Mouse (Mus musculus) midbrain, embryonic 15.5 days (tissue): ENCODE measurements at regions not wholly inside any gene's neighbourhood (a gene's known extent, or its start where the extent isn't known, plus 50 kb on each side); places are given as distances from the start of the nearest gene placed in this dataset.

Experiments used
- ATAC-seq: fragments of 200-750 bp; cut with Nextera tagmentation; replicated peaks from 2 replicates; pipeline ENCODE4 v1.8.0; 2017; ENCODE audit warnings: moderate TSS enrichment
- H3K27ac ChIP-seq: fragments of 300-500 bp; sonication (generic); 2 replicates; pipeline ENCODE4 v1.5.1; 2015; ENCODE audit warnings: mild to moderate bottlenecking, inconsistent platforms
- H3K27me3 ChIP-seq: fragments of 300-500 bp; sonication (generic); replicated peaks from 2 replicates; pipeline ENCODE4 v1.6.1; 2015; ENCODE audit warnings: inconsistent platforms
- H3K36me3 ChIP-seq: fragments of 300-500 bp; sonication (generic); replicated peaks from 2 replicates; pipeline ENCODE4 v1.6.1; 2015; ENCODE audit warnings: inconsistent platforms
- H3K4me1 ChIP-seq: fragments of 300-500 bp; sonication (generic); 2 replicates; pipeline ENCODE4 v1.6.1; 2015; ENCODE audit warnings: inconsistent platforms
- H3K4me2 ChIP-seq: fragments of 300-500 bp; sonication (generic); 2 replicates; pipeline ENCODE4 v1.6.1; 2015; ENCODE audit warnings: inconsistent platforms, mild to moderate bottlenecking, moderate library complexity
- H3K4me3 ChIP-seq: fragments of 300-500 bp; sonication (generic); 2 replicates; pipeline ENCODE4 v1.5.1; 2015; ENCODE audit warnings: mild to moderate bottlenecking, inconsistent platforms
- H3K9ac ChIP-seq: fragments of 300-500 bp; sonication (generic); 2 replicates; pipeline ENCODE4 v1.6.1; 2015; ENCODE audit warnings: mild to moderate bottlenecking, inconsistent platforms
- H3K9me3 ChIP-seq: fragments of 300-500 bp; sonication (generic); 2 replicates; pipeline ENCODE4 v1.6.1; 2016; ENCODE audit warnings: inconsistent platforms
- WGBS: fragments of 180-500 bp; shearing (Covaris S2); methylation state at CpG from one replicate; pipeline ENCODE4 v1.1.7; 2015; ENCODE audit warnings: mixed read lengths; 5-methylcytosine and 5-hydroxymethylcytosine counted together

- H3K4me1 ChIP-seq: no peaks in the 10 kb centered on the region
- H3K36me3 ChIP-seq: no peaks in the 10 kb centered on the region
- WGBS: 75% methylated on average over 13 of the region's 13 CpGs
- no peak overlapping the region for H3K4me2 ChIP-seq
- H3K4me3 ChIP-seq: no peak overlapping the region
- H3K27me3 ChIP-seq: no peaks in the 10 kb centered on the region
- H3K9me3 ChIP-seq: no peaks in the 10 kb centered on the region
- no peak overlapping the region for H3K27ac ChIP-seq
- no peak overlapping the region for H3K9ac ChIP-seq
- ATAC-seq: no peak
Measured at GRCm38 (mm10) chr17:84129204-84129603, 58.5 kb downstream of the Zfp36l2 start.

GRCm38 (mm10) chr17:84128262-84128661, 59.5 kb downstream of the Zfp36l2 start:
- Histone ChIP-seq H3K4me3 (no peak overlapping the region), H3K9me3 (no peaks in the 10 kb centered on the region), H3K4me1 (no peaks in the 10 kb centered on the region), H3K36me3 (no peaks in the 10 kb centered on the region), H3K27me3 (no peaks in the 10 kb centered on the region), H3K9ac (no peak overlapping the region), H3K27ac (no peak overlapping the region), H3K4me2 (no peak overlapping the region)
- WGBS: 83% methylated on average over 5 of the region's 5 CpGs
- ATAC-seq: no peak

- Histone ChIP-seq H3K27ac (no peak overlapping the region), H3K9ac (no peak overlapping the region), H3K27me3 (no peaks in the 10 kb centered on the region), H3K9me3 (no peaks in the 10 kb centered on the region), H3K4me2 (no peak overlapping the region), H3K36me3 (no peaks in the 10 kb centered on the region), H3K4me3 (no peak overlapping the region), H3K4me1 (no peaks in the 10 kb centered on the region)
- WGBS: 79% methylated on average over 5 of the region's 5 CpGs
- no peak for ATAC-seq
Measured at GRCm38 (mm10) chr17:84126168-84126567, 61.6 kb downstream of the Zfp36l2 start.

- H3K27me3 ChIP-seq: no peaks in the 10 kb centered on the region
- no peak overlapping the region for H3K4me2 ChIP-seq
- no peak overlapping the region for H3K27ac ChIP-seq
- H3K9ac ChIP-seq: no peak overlapping the region
- H3K9me3 ChIP-seq: no peaks in the 10 kb centered on the region
- ATAC-seq: no peak
- H3K4me1 ChIP-seq: no peaks in the 10 kb centered on the region
- no peak overlapping the region for H3K4me3 ChIP-seq
- H3K36me3 ChIP-seq: no peaks in the 10 kb centered on the region
- WGBS: 89% methylated on average over 2 of the region's 2 CpGs
Measured at GRCm38 (mm10) chr17:84123161-84123560, 64.6 kb downstream of the Zfp36l2 start.

GRCm38 (mm10) chr17:84122486-84123131, 65.1 kb downstream of the Zfp36l2 start:
- Histone ChIP-seq H3K27me3 (no peaks in the 10 kb centered on the region), H3K9ac (no peak overlapping the region), H3K4me3 (no peak overlapping the region), H3K4me1 (no peaks in the 10 kb centered on the region), H3K36me3 (no peaks in the 10 kb centered on the region), H3K4me2 (no peak overlapping the region), H3K27ac (no peak overlapping the region), H3K9me3 (no peaks in the 10 kb centered on the region)
- no peak for ATAC-seq
- WGBS: 83% methylated on average over 6 of the region's 6 CpGs

GRCm38 (mm10) chr17:84121291-84121690, 66.5 kb downstream of the Zfp36l2 start:
- no peak overlapping the region for H3K27ac ChIP-seq
- H3K27me3 ChIP-seq: no peaks in the 10 kb centered on the region
- 78% methylated on average over 6 of the region's 6 CpGs for WGBS
- H3K4me1 ChIP-seq: no peaks in the 10 kb centered on the region
- no peak overlapping the region for H3K4me2 ChIP-seq
- no peak overlapping the region for H3K9ac ChIP-seq
- no peaks in the 10 kb centered on the region for H3K36me3 ChIP-seq
- no peak for ATAC-seq
- no peak overlapping the region for H3K4me3 ChIP-seq
- H3K9me3 ChIP-seq: no peaks in the 10 kb centered on the region

GRCm38 (mm10) chr17:84119221-84120017, 68.3 kb downstream of the Zfp36l2 start:
- 88% methylated on average over 16 of the region's 16 CpGs for WGBS
- H3K9me3 ChIP-seq: no peaks in the 10 kb centered on the region
- H3K36me3 ChIP-seq: no peaks in the 10 kb centered on the region
- no peaks in the 10 kb centered on the region for H3K4me1 ChIP-seq
- no peak overlapping the region for H3K27ac ChIP-seq
- no peak for ATAC-seq
- H3K9ac ChIP-seq: no peak overlapping the region
- no peaks in the 10 kb centered on the region for H3K27me3 ChIP-seq
- no peak overlapping the region for H3K4me3 ChIP-seq
- H3K4me2 ChIP-seq: no peak overlapping the region

GRCm38 (mm10) chr17:84118781-84119180, 69.0 kb downstream of the Zfp36l2 start:
- Histone ChIP-seq H3K9me3 (no peaks in the 10 kb centered on the region), H3K9ac (no peak overlapping the region), H3K27ac (no peak overlapping the region), H3K36me3 (no peaks in the 10 kb centered on the region), H3K4me3 (no peak overlapping the region), H3K4me1 (no peaks in the 10 kb centered on the region), H3K4me2 (no peak overlapping the region), H3K27me3 (no peaks in the 10 kb centered on the region)
- no peak for ATAC-seq
- 82% methylated on average over 1 of the region's 1 CpGs for WGBS

GRCm38 (mm10) chr17:84118271-84118670, 69.5 kb downstream of the Zfp36l2 start:
- H3K36me3 ChIP-seq: no peaks in the 10 kb centered on the region
- no peak overlapping the region for H3K27ac ChIP-seq
- H3K9ac ChIP-seq: no peak overlapping the region
- H3K4me2 ChIP-seq: no peak overlapping the region
- H3K9me3 ChIP-seq: no peaks in the 10 kb centered on the region
- H3K27me3 ChIP-seq: no peaks in the 10 kb centered on the region
- no peak overlapping the region for H3K4me3 ChIP-seq
- no peaks in the 10 kb centered on the region for H3K4me1 ChIP-seq
- no peak for ATAC-seq
- 83% methylated on average over 4 of the region's 4 CpGs for WGBS

GRCm38 (mm10) chr17:84117756-84118155, 70.0 kb downstream of the Zfp36l2 start:
- WGBS: 82% methylated on average over 1 of the region's 1 CpGs

GRCm38 (mm10) chr17:84116340-84117279, 71.1 kb downstream of the Zfp36l2 start:
- no peak overlapping the region for H3K4me3 ChIP-seq
- no peak overlapping the region for H3K4me2 ChIP-seq
- H3K9ac ChIP-seq: no peak overlapping the region
- WGBS: 89% methylated on average over 17 of the region's 17 CpGs
- H3K27ac ChIP-seq: no peak overlapping the region
- no peaks in the 10 kb centered on the region for H3K36me3 ChIP-seq
- ATAC-seq: no peak
- no peaks in the 10 kb centered on the region for H3K27me3 ChIP-seq
- H3K4me1 ChIP-seq: no peaks in the 10 kb centered on the region
- H3K9me3 ChIP-seq: no peaks in the 10 kb centered on the region

More at GRCm38 (mm10) chr17:84117756-84118155, 70.0 kb downstream of the Zfp36l2 start:
- Histone ChIP-seq H3K9me3 (no peaks in the 10 kb centered on the region), H3K36me3 (no peaks in the 10 kb centered on the region), H3K4me3 (no peak overlapping the region), H3K27me3 (no peaks in the 10 kb centered on the region), H3K4me2 (no peak overlapping the region), H3K27ac (no peak overlapping the region), H3K9ac (no peak overlapping the region), H3K4me1 (no peaks in the 10 kb centered on the region)
- no peak for ATAC-seq

GRCm38 (mm10) chr17:84115957-84116339, 71.8 kb downstream of the Zfp36l2 start:
- WGBS: 69% methylated on average over 3 of the region's 3 CpGs
- Histone ChIP-seq H3K4me1 (no peaks in the 10 kb centered on the region), H3K4me3 (no peak overlapping the region), H3K36me3 (no peaks in the 10 kb centered on the region), H3K4me2 (no peak overlapping the region), H3K27me3 (no peaks in the 10 kb centered on the region), H3K27ac (no peak overlapping the region), H3K9ac (no peak overlapping the region), H3K9me3 (no peaks in the 10 kb centered on the region)
- no peak for ATAC-seq
